Mouse (Mus musculus) liver, embryonic 13.5 days (tissue): ENCODE results near the gene Slco4c1. TPM values are rescaled to one million over a fixed set of nuclear protein-coding genes. Genes with fewer than 3 reads are reported as not detected.
A peak's percentile ranks its signal among the peaks of the same experiment; 100 is the strongest.

Experiments
- ATAC-seq: fragments of 200-750 bp; cut with Nextera tagmentation; 2 replicates; pipeline ENCODE4 v1.8.0; 2017; ENCODE audit warnings: low read depth, mild to moderate bottlenecking, moderate number of reproducible peaks, moderate library complexity
- DNase-seq: peaks from one replicate; pipeline ENCODE4 v3.0.0; 2022
- H3K27ac ChIP-seq: fragments of 300-500 bp; sonication (generic); 2 replicates; pipeline ENCODE4 v1.5.1; 2015; ENCODE audit warnings: moderate library complexity, mild to moderate bottlenecking, inconsistent platforms
- H3K27me3 ChIP-seq: fragments of 300-500 bp; sonication (generic); 2 replicates; pipeline ENCODE4 v1.6.1; 2015; ENCODE audit warnings: mild to moderate bottlenecking, inconsistent platforms
- H3K36me3 ChIP-seq: fragments of 300-500 bp; sonication (generic); 2 replicates; pipeline ENCODE4 v1.6.1; 2015; ENCODE audit warnings: mild to moderate bottlenecking, inconsistent platforms
- H3K4me1 ChIP-seq: fragments of 300-500 bp; sonication (generic); replicated peaks from 2 replicates; pipeline ENCODE4 v1.6.1; 2015; ENCODE audit warnings: inconsistent platforms
- H3K4me2 ChIP-seq: fragments of 300-500 bp; sonication (generic); 2 replicates; pipeline ENCODE4 v1.6.1; 2015; ENCODE audit warnings: inconsistent platforms, mild to moderate bottlenecking, moderate library complexity
- H3K4me3 ChIP-seq: fragments of 300-500 bp; sonication (generic); replicated peaks from 2 replicates; pipeline ENCODE4 v1.5.1; 2015; ENCODE audit warnings: mild to moderate bottlenecking, inconsistent platforms
- H3K9ac ChIP-seq: fragments of 300-500 bp; sonication (generic); 2 replicates; pipeline ENCODE4 v1.6.1; 2015; ENCODE audit warnings: mild to moderate bottlenecking, inconsistent platforms
- H3K9me3 ChIP-seq: fragments of 300-500 bp; sonication (generic); replicated peaks from 2 replicates; pipeline ENCODE4 v1.6.1; 2016; ENCODE audit warnings: inconsistent platforms
- WGBS: fragments of 180-500 bp; shearing (Covaris S2); methylation state at CpG from one replicate; pipeline ENCODE4 v1.1.7; 2015; ENCODE audit not compliant: insufficient replicate concordance; 5-methylcytosine and 5-hydroxymethylcytosine counted together
- polyA plus RNA-seq: library from polyadenylated mRNA; unstranded; fragments of >200 nt; fragmentation: Nextera tagmentation; extraction: Ambion mirVana; gene quantifications from 2 replicates; pipeline ENCODE4 v1.2.1, GENCODE M21; 2015

Gene Slco4c1
- polyA plus RNA-seq: 0.46 and 0.50 TPM in 2 replicates

GRCm38 (mm10) chr1:96871528-96872360, at the start of gene Slco4c1:
Gene Slco4c1 (minus strand): TSS chr1:96872171.
- H3K27ac ChIP-seq: no peak within 1 kb of the TSS
- no peaks in the 10 kb centered on the region for H3K36me3 ChIP-seq
- H3K4me1 ChIP-seq: no peaks in the 10 kb centered on the region; the same call in 1 of the 2 replicates
- peak within 1 kb of the TSS; percentile 65 for H3K4me2 ChIP-seq
- ATAC-seq (peak; percentile 83), DNase-seq (peak; percentile 13)
- no peaks in the 10 kb centered on the region; the same call in 1 of the 2 replicates for H3K27me3 ChIP-seq
- whole genome bisulfite sequencing: 2% methylated on average over 40 of the region's 40 CpGs
- H3K4me3 ChIP-seq: peak within 1 kb of the TSS; percentile 48
- peak within 1 kb of the TSS; percentile 7; the same call in 1 of the 2 replicates for H3K9ac ChIP-seq
- no peaks in the 10 kb centered on the region for H3K9me3 ChIP-seq

GRCm38 (mm10) chr1:96917333-96917732, 45.4 kb upstream of the Slco4c1 start:
- Histone ChIP-seq H3K4me3 (no peak overlapping the region), H3K27ac (no peak overlapping the region), H3K4me2 (no peak overlapping the region), H3K27me3 (no peaks in the 10 kb centered on the region), H3K9ac (no peak overlapping the region), H3K4me1 (no peaks in the 10 kb centered on the region), H3K36me3 (no peaks in the 10 kb centered on the region), H3K9me3 (no peaks in the 10 kb centered on the region)
- no peak for DNase-seq
- no peak for ATAC-seq

- ATAC-seq (peak; percentile 47; the same call in 1 of the 2 replicates), DNase-seq (no peak)
- no peak overlapping the region for H3K27ac ChIP-seq
- no peaks in the 10 kb centered on the region for H3K36me3 ChIP-seq
- H3K27me3 ChIP-seq: no peaks in the 10 kb centered on the region
- H3K4me2 ChIP-seq: no peak overlapping the region
- H3K9ac ChIP-seq: no peak overlapping the region
- no peak overlapping the region for H3K4me3 ChIP-seq
- H3K4me1 ChIP-seq: no peaks in the 10 kb centered on the region
- no peaks in the 10 kb centered on the region for H3K9me3 ChIP-seq
Measured at GRCm38 (mm10) chr1:96883788-96884187, 11.8 kb upstream of the Slco4c1 start.

- H3K4me2 ChIP-seq: no peak overlapping the region
- no peak for ATAC-seq
- no peak overlapping the region for H3K9ac ChIP-seq
- H3K36me3 ChIP-seq: no peaks in the 10 kb centered on the region
- H3K4me3 ChIP-seq: no peak overlapping the region
- 67% methylated on average over 1 of the region's 1 CpGs for WGBS
- DNase-seq: no peak
- no peaks in the 10 kb centered on the region for H3K4me1 ChIP-seq
- H3K27ac ChIP-seq: no peak overlapping the region
- no peaks in the 10 kb centered on the region for H3K9me3 ChIP-seq
- H3K27me3 ChIP-seq: no peaks in the 10 kb centered on the region
Measured at GRCm38 (mm10) chr1:96878572-96878971, 6.6 kb upstream of the Slco4c1 start.

GRCm38 (mm10) chr1:96876076-96876475, 4.1 kb upstream of the Slco4c1 start:
- H3K4me2 ChIP-seq: no peak overlapping the region
- no peaks in the 10 kb centered on the region; the same call in 1 of the 2 replicates for H3K27me3 ChIP-seq
- no peak for DNase-seq
- WGBS: 39% methylated on average over 1 of the region's 1 CpGs
- no peak overlapping the region for H3K4me3 ChIP-seq
- H3K9ac ChIP-seq: no peak overlapping the region
- H3K4me1 ChIP-seq: no peaks in the 10 kb centered on the region
- no peaks in the 10 kb centered on the region for H3K9me3 ChIP-seq
- H3K27ac ChIP-seq: no peak overlapping the region
- no peaks in the 10 kb centered on the region for H3K36me3 ChIP-seq
- ATAC-seq: no peak

DNA sequence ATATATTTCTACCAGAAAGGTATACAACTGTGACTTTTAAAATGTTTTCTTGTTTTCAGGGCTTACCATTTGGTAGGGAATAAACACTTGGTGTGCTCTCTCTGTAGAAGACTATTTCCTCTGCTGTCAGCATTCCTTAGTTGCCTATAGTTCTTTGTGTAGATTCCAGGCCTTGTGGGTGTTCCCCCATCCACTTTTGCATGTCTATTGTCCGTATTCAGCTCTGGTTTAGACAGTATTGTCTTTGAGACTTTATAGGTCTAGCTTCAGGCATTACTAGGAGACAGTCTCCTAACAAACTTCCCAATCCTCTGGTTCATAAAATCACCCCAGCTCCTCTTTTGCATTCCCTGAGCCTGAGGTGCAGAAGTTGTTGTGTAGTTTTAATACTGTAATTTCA, 2.7 kb upstream of the Slco4c1 start:
- Histone ChIP-seq H3K4me2 (no peak overlapping the region), H3K4me1 (no peaks in the 10 kb centered on the region), H3K4me3 (no peak overlapping the region), H3K9me3 (no peaks in the 10 kb centered on the region), H3K27me3 (no peaks in the 10 kb centered on the region; the same call in 1 of the 2 replicates), H3K9ac (no peak overlapping the region), H3K36me3 (no peaks in the 10 kb centered on the region), H3K27ac (no peak overlapping the region)
- ATAC-seq (no peak), DNase-seq (no peak)
- 52% methylated on average over 1 of the region's 1 CpGs for WGBS

DNA sequence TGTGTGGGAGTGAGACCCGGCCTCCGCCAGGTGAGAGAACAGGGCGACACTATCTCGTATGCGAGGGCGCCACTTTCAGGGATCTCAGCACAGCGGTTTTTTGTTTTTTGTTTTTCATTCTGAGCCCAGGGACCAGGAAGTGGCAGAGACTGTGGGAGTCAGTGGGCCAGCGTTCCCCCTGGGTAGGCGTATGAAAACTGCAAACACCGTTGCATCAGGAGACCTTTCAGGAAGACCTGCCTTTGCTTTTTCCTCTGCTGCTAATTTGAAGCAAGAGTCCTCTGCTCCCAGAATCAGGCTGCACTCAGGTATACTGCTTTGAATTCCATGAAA, 356 bp upstream of the Slco4c1 start:
- H3K9me3 ChIP-seq: no peaks in the 10 kb centered on the region
- ATAC-seq (no peak), DNase-seq (no peak)
- H3K9ac ChIP-seq: no peak overlapping the region
- 3% methylated on average over 10 of the region's 10 CpGs for WGBS
- H3K36me3 ChIP-seq: no peaks in the 10 kb centered on the region
- no peak overlapping the region for H3K27ac ChIP-seq
- peak overlapping the region; percentile 48 for H3K4me3 ChIP-seq
- peak overlapping the region; percentile 65 for H3K4me2 ChIP-seq
- no peaks in the 10 kb centered on the region for H3K4me1 ChIP-seq
- H3K27me3 ChIP-seq: no peaks in the 10 kb centered on the region; the same call in 1 of the 2 replicates

DNA sequence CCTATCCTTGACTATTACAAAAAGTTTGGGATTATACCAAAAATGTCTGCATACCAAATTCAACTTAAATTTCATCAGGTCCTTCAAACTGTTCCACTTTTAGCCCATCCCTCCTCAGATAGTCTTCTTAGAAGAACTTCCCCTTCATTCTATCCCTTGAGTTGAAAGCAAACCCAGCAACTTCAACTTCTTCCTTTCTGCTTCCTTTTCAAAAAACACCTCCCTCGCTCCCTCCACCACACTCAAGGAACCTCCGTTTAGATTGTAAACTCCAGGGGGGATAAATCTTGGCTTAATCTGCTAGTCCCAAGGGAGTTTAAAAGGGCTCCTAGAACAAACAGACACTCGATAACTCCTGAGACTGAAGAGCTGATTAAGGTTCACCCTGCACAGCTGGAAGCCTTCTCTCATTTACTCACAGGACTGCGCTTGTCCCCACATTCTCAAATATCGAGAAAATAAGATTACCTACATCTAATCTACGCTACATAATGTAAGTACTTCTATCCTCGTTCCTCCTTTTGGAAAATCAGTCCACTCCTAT, 1.1 kb downstream of the Slco4c1 start:
- no peak overlapping the region for H3K9ac ChIP-seq
- DNase-seq: no peak
- no peak overlapping the region for H3K27ac ChIP-seq
- ATAC-seq: no peak
- WGBS: 7% methylated on average over 7 of the region's 7 CpGs
- no peaks in the 10 kb centered on the region for H3K9me3 ChIP-seq
- no peaks in the 10 kb centered on the region for H3K36me3 ChIP-seq
- H3K27me3 ChIP-seq: no peaks in the 10 kb centered on the region; the same call in 1 of the 2 replicates
- no peak overlapping the region for H3K4me2 ChIP-seq
- H3K4me3 ChIP-seq: no peak overlapping the region
- H3K4me1 ChIP-seq: no peaks in the 10 kb centered on the region; the same call in 1 of the 2 replicates

GRCm38 (mm10) chr1:96868722-96869121, 3.2 kb downstream of the Slco4c1 start:
- ATAC-seq (no peak), DNase-seq (no peak)
- Histone ChIP-seq H3K9ac (no peak overlapping the region), H3K4me3 (no peak overlapping the region), H3K9me3 (no peaks in the 10 kb centered on the region), H3K4me1 (no peaks in the 10 kb centered on the region; the same call in 1 of the 2 replicates), H3K36me3 (no peaks in the 10 kb centered on the region), H3K27me3 (no peaks in the 10 kb centered on the region; the same call in 1 of the 2 replicates), H3K4me2 (no peak overlapping the region), H3K27ac (no peak overlapping the region)
- 79% methylated on average over 1 of the region's 1 CpGs for WGBS

DNA sequence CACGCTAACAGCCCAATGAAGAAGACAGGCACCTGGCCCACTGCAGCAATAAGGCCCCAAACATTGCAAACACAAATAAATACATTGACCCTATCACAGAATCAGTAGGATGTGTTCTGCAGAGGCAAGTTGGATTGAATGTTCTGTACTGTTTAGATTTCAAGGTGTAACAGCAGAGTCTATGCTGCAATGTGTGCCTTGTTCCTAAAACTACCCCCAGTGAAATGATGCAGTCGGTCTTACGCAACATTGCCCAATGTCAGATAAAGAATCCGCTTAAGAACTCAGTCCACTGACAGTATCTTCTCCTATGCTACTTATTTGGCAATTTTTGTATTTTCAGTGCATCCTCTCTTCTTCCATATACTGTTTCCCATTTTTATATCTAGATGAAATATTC, 6.0 kb downstream of the Slco4c1 start:
- H3K27me3 ChIP-seq: no peaks in the 10 kb centered on the region
- WGBS: 68% methylated on average over 4 of the region's 4 CpGs
- ATAC-seq: peak; percentile 63
- H3K4me1 ChIP-seq: no peaks in the 10 kb centered on the region; the same call in 1 of the 2 replicates
- H3K4me3 ChIP-seq: no peak overlapping the region
- no peak overlapping the region for H3K27ac ChIP-seq
- no peaks in the 10 kb centered on the region for H3K9me3 ChIP-seq
- no peak for DNase-seq
- H3K9ac ChIP-seq: no peak overlapping the region
- no peak overlapping the region for H3K4me2 ChIP-seq
- no peaks in the 10 kb centered on the region for H3K36me3 ChIP-seq

- Histone ChIP-seq H3K9me3 (no peaks in the 10 kb centered on the region), H3K4me1 (no peaks in the 10 kb centered on the region; the same call in 1 of the 2 replicates), H3K4me2 (no peak overlapping the region), H3K9ac (no peak overlapping the region), H3K27ac (no peak overlapping the region), H3K27me3 (no peaks in the 10 kb centered on the region), H3K4me3 (no peak overlapping the region), H3K36me3 (no peaks in the 10 kb centered on the region)
- WGBS: 57% methylated on average over 2 of the region's 2 CpGs
- ATAC-seq (no peak), DNase-seq (no peak)
Measured at GRCm38 (mm10) chr1:96864120-96864519, 7.9 kb downstream of the Slco4c1 start.
